Mouse (Mus musculus) lung, embryonic 14.5 days (tissue): ENCODE results near the gene Fam193a. TPM values are rescaled to one million over a fixed set of nuclear protein-coding genes. Genes with fewer than 3 reads are reported as not detected.
A peak's percentile ranks its signal among the peaks of the same experiment; 100 is the strongest.

Experiments used
- ATAC-seq: fragments of 200-750 bp; cut with Nextera tagmentation; 2 replicates; pipeline ENCODE4 v1.8.0; 2017; ENCODE audit warnings: mild to moderate bottlenecking, moderate TSS enrichment, moderate library complexity; ENCODE audit not compliant: insufficient read depth
- DNase-seq: peaks from one replicate; pipeline ENCODE4 v3.0.0-alpha.2; 2015
- H3K27ac ChIP-seq: fragments of 300-500 bp; sonication (generic); 2 replicates; pipeline ENCODE4 v1.5.1; 2014; ENCODE audit warnings: low read depth, mild to moderate bottlenecking, moderate library complexity
- H3K27me3 ChIP-seq: fragments of 300-500 bp; sonication (generic); 2 replicates; pipeline ENCODE4 v1.6.1; 2014; ENCODE audit warnings: low read length, control low read depth; ENCODE audit not compliant: insufficient read depth
- H3K36me3 ChIP-seq: fragments of 300-500 bp; sonication (generic); 2 replicates; pipeline ENCODE4 v1.6.1; 2014; ENCODE audit warnings: control low read depth; ENCODE audit not compliant: insufficient read depth
- H3K4me1 ChIP-seq: fragments of 300-500 bp; sonication (generic); 2 replicates; pipeline ENCODE4 v1.6.1; 2014; ENCODE audit warnings: antibody characterized with exemption, control low read depth; ENCODE audit not compliant: insufficient read depth
- H3K4me2 ChIP-seq: fragments of 300-500 bp; sonication (generic); 2 replicates; pipeline ENCODE4 v1.6.1; 2014; ENCODE audit warnings: mild to moderate bottlenecking
- H3K4me3 ChIP-seq: fragments of 300-500 bp; sonication (generic); 2 replicates; pipeline ENCODE4 v1.5.1; 2014; ENCODE audit warnings: low read depth, low read length
- H3K9ac ChIP-seq: fragments of 300-500 bp; sonication (generic); 2 replicates; pipeline ENCODE4 v1.6.1; 2014
- H3K9me3 ChIP-seq: fragments of 300-500 bp; sonication (generic); 2 replicates; pipeline ENCODE4 v1.6.1; 2016; ENCODE audit warnings: low read depth, low read length, control low read depth
- CTCF ChIP-seq: IDR thresholded peaks from 2 replicates; pipeline ENCODE4 v1.5.1; 2016; ENCODE audit warnings: antibody characterized with exemption, low read depth
- WGBS: fragments of 180-500 bp; shearing (Covaris S2); extraction: QIAGEN DNeasy Blood & Tissue Kit; methylation state at CpG from one replicate; pipeline ENCODE4 v1.1.7; 2014; 5-methylcytosine and 5-hydroxymethylcytosine counted together
- polyA plus RNA-seq: library from polyadenylated mRNA; unstranded; fragments of >200 nt; fragmentation: Nextera tagmentation; extraction: Ambion mirVana; gene quantifications from 2 replicates; pipeline ENCODE4 v1.2.1, GENCODE M21; 2014

Fam193a gene
- polyA plus RNA-seq, 1 experiment from 2014 or later, result 14.9 TPM

- ATAC-seq (no peak), DNase-seq (no peak)
- 79% methylated on average over 5 of the region's 5 CpGs for WGBS
- Histone ChIP-seq H3K9ac (no peak overlapping the region), H3K27me3 (no peaks in the 10 kb centered on the region), H3K4me3 (no peak overlapping the region), H3K9me3 (no peaks in the 10 kb centered on the region), H3K4me1 (no peaks in the 10 kb centered on the region), H3K4me2 (no peak overlapping the region), H3K27ac (no peak overlapping the region), H3K36me3 (no peaks in the 10 kb centered on the region)
- TF ChIP-seq CTCF, result no peak
Observed at GRCm38 (mm10) chr5:34528724-34529123, 159.0 kb downstream of the Fam193a start.

- Histone ChIP-seq H3K4me1 (no peaks in the 10 kb centered on the region), H3K4me2 (no peak overlapping the region), H3K27ac (no peak overlapping the region), H3K9ac (no peak overlapping the region), H3K27me3 (no peaks in the 10 kb centered on the region), H3K4me3 (no peak overlapping the region), H3K36me3 (no peaks in the 10 kb centered on the region), H3K9me3 (no peaks in the 10 kb centered on the region)
- no peak for TF ChIP-seq CTCF
- 67% methylated on average over 5 of the region's 5 CpGs for WGBS
- ATAC-seq (no peak), DNase-seq (no peak)
Observed at GRCm38 (mm10) chr5:34530116-34530515, 160.4 kb downstream of the Fam193a start.

GRCm38 (mm10) chr5:34530687-34531086 lies 161.0 kb downstream of the Fam193a start:
- no peak for TF ChIP-seq CTCF
- Histone ChIP-seq H3K4me1 (no peaks in the 10 kb centered on the region), H3K27ac (no peak overlapping the region), H3K9ac (no peak overlapping the region), H3K27me3 (no peaks in the 10 kb centered on the region), H3K9me3 (no peaks in the 10 kb centered on the region), H3K36me3 (no peaks in the 10 kb centered on the region), H3K4me2 (no peak overlapping the region), H3K4me3 (no peak overlapping the region)
- 31% methylated on average over 4 of the region's 4 CpGs for WGBS
- DNase-seq, result no peak
- no peak for ATAC-seq

- Histone ChIP-seq H3K27me3 (no peaks in the 10 kb centered on the region), H3K9ac (no peak overlapping the region), H3K4me3 (no peak overlapping the region), H3K27ac (no peak overlapping the region), H3K9me3 (no peaks in the 10 kb centered on the region), H3K4me2 (no peak overlapping the region), H3K4me1 (no peaks in the 10 kb centered on the region), H3K36me3 (no peaks in the 10 kb centered on the region)
- no peak for TF ChIP-seq CTCF
- ATAC-seq (no peak), DNase-seq (no peak)
- 67% methylated on average over 5 of the region's 5 CpGs for WGBS
Observed at GRCm38 (mm10) chr5:34533066-34533465, 163.3 kb downstream of the Fam193a start.

DNA sequence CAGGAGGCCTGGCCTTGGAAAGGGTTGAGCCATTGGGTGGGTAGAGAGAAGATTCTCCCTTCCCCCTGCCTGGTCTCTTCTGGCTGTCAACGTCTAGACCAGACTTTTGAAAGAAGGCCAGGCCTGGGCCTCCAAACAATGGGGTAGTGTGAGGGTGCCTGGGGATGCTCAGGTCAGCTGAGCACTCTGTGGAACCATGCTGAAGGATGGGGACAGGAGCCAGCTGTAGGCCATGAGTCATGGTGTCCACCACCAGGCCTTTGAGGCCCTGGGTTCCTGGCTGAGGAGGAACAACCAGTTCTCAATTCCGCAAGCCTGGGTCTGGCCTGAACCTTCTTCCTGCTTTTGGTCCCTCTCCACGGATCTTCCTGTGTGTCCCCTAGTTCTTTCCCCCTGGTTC lies 164.1 kb downstream of the Fam193a start:
- Histone ChIP-seq H3K27me3 (no peaks in the 10 kb centered on the region), H3K4me2 (no peak overlapping the region), H3K9ac (no peak overlapping the region), H3K4me1 (no peaks in the 10 kb centered on the region), H3K27ac (no peak overlapping the region), H3K4me3 (no peak overlapping the region), H3K9me3 (no peaks in the 10 kb centered on the region), H3K36me3 (no peaks in the 10 kb centered on the region)
- TF ChIP-seq CTCF, result no peak
- no peak for ATAC-seq
- WGBS, result 63% methylated on average over 3 of the region's 3 CpGs
- DNase-seq, result peak; percentile 3

- Histone ChIP-seq H3K4me2 (no peak overlapping the region), H3K4me3 (no peak overlapping the region), H3K9me3 (no peaks in the 10 kb centered on the region), H3K9ac (no peak overlapping the region), H3K36me3 (no peaks in the 10 kb centered on the region), H3K27me3 (no peaks in the 10 kb centered on the region), H3K27ac (no peak overlapping the region), H3K4me1 (no peaks in the 10 kb centered on the region)
- WGBS, result 66% methylated on average over 5 of the region's 5 CpGs
- DNase-seq, result no peak
- no peak for ATAC-seq
- no peak for TF ChIP-seq CTCF
Observed at GRCm38 (mm10) chr5:34534776-34535581, 165.2 kb downstream of the Fam193a start.

DNA sequence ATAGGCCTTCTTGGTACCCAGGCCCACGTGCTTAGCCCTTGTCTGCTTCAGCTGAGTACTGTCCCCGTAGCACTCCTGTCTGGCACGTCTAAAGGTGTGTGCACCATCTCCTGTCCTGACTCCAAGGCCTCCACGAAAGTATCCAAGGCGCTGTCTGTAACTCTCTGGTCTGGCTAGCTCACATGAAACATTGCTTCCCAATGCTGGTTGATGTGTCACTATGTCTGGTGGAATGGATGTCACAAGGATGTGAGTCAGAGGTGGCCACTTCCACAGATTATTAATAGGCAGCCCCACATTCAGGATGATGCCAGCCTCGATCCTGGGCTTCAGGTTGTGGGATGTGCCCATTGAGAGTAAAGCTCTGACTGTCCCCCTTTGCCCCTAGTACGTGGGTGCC lies 166.1 kb downstream of the Fam193a start:
- no peak overlapping the region for H3K27ac ChIP-seq
- H3K4me2 ChIP-seq, result no peak overlapping the region
- DNase-seq, result no peak
- H3K27me3 ChIP-seq, result no peaks in the 10 kb centered on the region
- no peak for ATAC-seq
- 78% methylated on average over 7 of the region's 7 CpGs for WGBS
- H3K9me3 ChIP-seq, result no peaks in the 10 kb centered on the region
- no peaks in the 10 kb centered on the region for H3K4me1 ChIP-seq
- no peaks in the 10 kb centered on the region for H3K36me3 ChIP-seq
- TF ChIP-seq CTCF, result no peak
- H3K9ac ChIP-seq, result no peak overlapping the region
- no peak overlapping the region for H3K4me3 ChIP-seq

Other genes with a start within 250 kb of the Fam193a start
- gene Poln, start 200.5 kb upstream of the Fam193a start, polyA plus RNA-seq, result 1.2 and 1.4 TPM in 2 replicates
- gene Haus3, start 200.4 kb upstream of the Fam193a start, polyA plus RNA-seq, result 44.0 and 46.8 TPM in 2 replicates
- 47.6 and 50.8 TPM in 2 replicates for gene Mxd4, start 182.2 kb upstream of the Fam193a start, polyA plus RNA-seq
- 0.21 and 0.38 TPM in 2 replicates for gene Zfyve28, start 81.5 kb upstream of the Fam193a start, polyA plus RNA-seq
- not detected in 2 replicates for gene Cfap99, start 81.3 kb upstream of the Fam193a start, polyA plus RNA-seq
- gene Rnf4, start 33.6 kb upstream of the Fam193a start, polyA plus RNA-seq, result 196 and 198 TPM in 2 replicates
- 16.2 and 16.5 TPM in 2 replicates for gene Tnip2, start 144.1 kb downstream of the Fam193a start, polyA plus RNA-seq
- 7.6 and 15.0 TPM in 2 replicates for gene Sh3bp2, start 155.9 kb downstream of the Fam193a start, polyA plus RNA-seq
- gene Add1, start 203.7 kb downstream of the Fam193a start, polyA plus RNA-seq, result 213 and 222 TPM in 2 replicates